Mouse (Mus musculus): ENCODE data around the gene Gpr141. TPM values are rescaled to one million over a fixed set of nuclear protein-coding genes. Genes with fewer than 3 reads are reported as not detected.

Gene Gpr141
- polyA plus RNA-seq, 1 experiment from 2014 or later: 0.19 TPM

DNA sequence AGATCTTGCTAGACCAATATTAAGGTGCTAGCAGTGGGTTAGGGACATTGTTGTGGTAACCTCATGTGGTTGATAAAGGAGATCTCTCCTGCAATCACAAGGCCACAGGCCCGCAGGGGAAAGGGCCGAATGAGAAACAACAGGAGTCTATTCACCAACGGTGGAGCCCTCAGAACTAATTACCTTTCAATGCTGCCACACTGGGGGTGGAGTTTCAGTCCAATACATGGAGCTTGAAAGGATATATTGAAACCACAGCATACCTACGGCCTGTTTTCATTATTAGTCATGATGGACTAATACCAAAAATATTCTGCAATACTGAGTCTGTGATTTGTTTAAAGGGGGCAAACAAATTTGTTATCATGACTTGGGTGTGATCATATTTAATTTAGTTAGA lies 120.3 kb downstream of the Gpr141 start:
- Histone ChIP-seq H3K4me3 (no peak overlapping the region), H3K9me3 (no peaks in the 10 kb centered on the region), H3K27ac (replicated peaks) (no peak overlapping the region), H3K27me3 (replicated peaks; ENCODE audit: low read depth, poor library complexity, severe bottlenecking) (no peaks in the 10 kb centered on the region), H3K4me1 (no peaks in the 10 kb centered on the region), H3K36me3 (replicated peaks) (no peaks in the 10 kb centered on the region)
- no peak for DNase-seq (ENCODE audit: low spot score)
- WGBS: 34% methylated on average over 4 of the region's 4 CpGs

DNA sequence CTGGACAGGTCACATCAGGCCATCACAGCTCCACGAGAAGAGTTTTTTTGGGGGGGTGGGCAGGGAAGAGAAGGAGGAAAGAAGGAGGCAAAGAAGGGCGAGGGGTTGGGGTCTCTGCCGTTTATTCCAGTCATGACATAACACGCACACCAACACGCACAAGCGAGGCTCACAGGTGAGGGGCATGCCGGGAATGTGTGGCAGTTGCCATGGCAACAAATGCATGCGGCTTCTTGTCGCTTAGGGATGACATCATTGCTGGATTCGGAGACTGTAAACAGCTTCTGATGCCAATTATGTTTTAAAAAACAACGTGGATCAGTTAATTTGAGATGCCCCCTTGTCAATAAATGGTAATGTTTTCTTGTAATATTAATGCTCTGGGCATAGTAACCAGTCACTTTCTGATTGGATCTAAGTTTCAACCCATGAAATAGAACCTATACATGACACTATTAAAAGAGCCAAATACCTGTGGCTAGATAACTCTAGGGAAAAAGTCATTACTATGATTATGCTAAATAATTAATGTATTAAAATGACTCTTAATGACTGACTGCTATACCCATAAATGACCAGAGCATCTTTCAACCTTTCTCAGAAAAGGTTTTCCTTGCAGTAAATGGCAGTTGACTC lies 122.5 kb downstream of the Gpr141 start:
- no peak for DNase-seq (ENCODE audit: low spot score)
- H3K4me3 ChIP-seq: no peak overlapping the region
- peaks cover 5% of the 10 kb centered on the region; the same call in 1 of the 2 replicates for H3K4me1 ChIP-seq
- no peak overlapping the region for H3K27ac ChIP-seq (replicated peaks)
- H3K27me3 ChIP-seq (replicated peaks; ENCODE audit: low read depth, poor library complexity, severe bottlenecking): peaks cover 9% of the 10 kb centered on the region; the same call in 1 of the 2 replicates
- no peaks in the 10 kb centered on the region for H3K9me3 ChIP-seq
- H3K36me3 ChIP-seq (replicated peaks): no peaks in the 10 kb centered on the region
- 84% methylated on average over 11 of the region's 11 CpGs for WGBS

DNA sequence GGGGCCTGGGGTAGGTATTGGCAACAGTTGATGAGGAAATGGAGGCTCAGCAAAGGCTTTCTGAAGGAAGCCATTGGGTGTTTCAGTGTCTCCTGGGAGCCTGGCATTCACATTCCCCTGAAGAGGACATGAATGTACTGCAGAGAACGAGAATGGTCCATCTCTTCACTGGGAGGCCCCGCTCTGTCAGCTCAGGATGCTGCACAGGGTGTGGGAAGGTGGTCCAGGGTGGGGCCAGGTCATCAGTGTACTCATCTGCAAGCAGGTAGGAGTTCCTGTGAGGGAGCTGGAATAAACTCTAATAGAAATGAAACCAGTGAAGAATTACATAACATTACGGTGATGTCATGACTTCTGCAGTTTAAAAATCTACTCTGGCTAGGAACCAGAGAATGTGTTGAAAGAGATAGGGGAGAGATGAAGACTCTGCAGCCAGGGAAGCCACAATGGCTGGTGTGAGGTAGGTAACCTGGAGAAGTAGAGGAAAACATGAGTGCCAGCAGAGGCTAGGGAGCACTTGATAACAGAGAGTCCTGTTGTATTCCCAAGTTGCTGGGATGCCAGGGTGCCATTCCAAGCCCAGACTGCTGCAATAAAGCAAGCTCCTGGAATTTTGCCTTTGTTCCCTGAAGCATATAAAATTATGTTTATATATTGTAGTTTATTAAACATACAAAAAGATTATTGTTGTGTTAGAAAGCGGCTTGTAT lies 123.2 kb downstream of the Gpr141 start:
- Histone ChIP-seq H3K4me1 (peaks cover 5% of the 10 kb centered on the region; the same call in 1 of the 2 replicates), H3K9me3 (no peaks in the 10 kb centered on the region), H3K4me3 (no peak overlapping the region), H3K36me3 (replicated peaks) (no peaks in the 10 kb centered on the region), H3K27me3 (replicated peaks; ENCODE audit: low read depth, poor library complexity, severe bottlenecking) (peaks cover 9% of the 10 kb centered on the region; the same call in 1 of the 2 replicates), H3K27ac (replicated peaks) (no peak overlapping the region)
- DNase-seq (ENCODE audit: low spot score): no peak
- 90% methylated on average over 4 of the region's 4 CpGs for WGBS

Other genes starting within 250 kb of the Gpr141 start
- gene Epdr1, start 204.3 kb downstream of the Gpr141 start, polyA plus RNA-seq (2016; fragmentation: Nextera tagmentation; extraction: Ambion mirVana): 12.1 and 13.2 TPM in 2 replicates
- 0.26 and 0.67 TPM in 2 replicates for gene Sfrp4, start 201.2 kb downstream of the Gpr141 start, polyA plus RNA-seq (2016; fragmentation: Nextera tagmentation; extraction: Ambion mirVana)
- gene Nme8, start 126.5 kb downstream of the Gpr141 start, polyA plus RNA-seq (2016; fragmentation: Nextera tagmentation; extraction: Ambion mirVana): not detected in 2 replicates